Mouse (Mus musculus) heart, postnatal 0 days (tissue): ENCODE data around the gene Sept9.

Experiments
- CTCF ChIP-seq: IDR thresholded peaks from 2 replicates; pipeline ENCODE4 v1.5.1; 2016; ENCODE audit warnings: antibody characterized with exemption, control low read depth, low read depth
- EP300 ChIP-seq: IDR thresholded peaks from 2 replicates; pipeline ENCODE4 v1.6.1; 2016; ENCODE audit warnings: antibody characterized with exemption, low read depth

DNA sequence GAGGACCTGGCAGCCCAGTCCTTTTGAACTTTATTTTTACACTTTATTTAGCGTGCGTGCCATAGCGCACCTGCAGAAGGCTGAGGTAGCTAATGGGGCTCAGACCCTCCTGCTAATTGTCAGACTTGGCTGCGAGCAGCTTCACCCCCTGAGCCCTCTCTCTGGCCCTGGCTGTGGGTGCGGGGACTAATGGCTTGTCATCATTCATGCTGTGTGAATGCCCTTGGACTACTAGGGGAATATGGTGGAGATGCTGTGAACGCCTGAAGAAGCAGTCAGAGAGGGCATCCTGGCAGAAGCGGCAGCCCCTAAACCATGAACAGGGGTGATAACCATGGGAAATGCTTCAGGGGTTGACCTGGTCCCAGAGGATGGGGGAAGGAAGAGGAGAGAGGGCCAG lies 114.0 kb downstream of the Sept9 start:
- no peak for TF ChIP-seq CTCF
- TF ChIP-seq EP300: no peak
